Mouse (Mus musculus) embryo, embryonic 10 days (tissue): ENCODE measurements around the gene Dbx1.

Source experiments
- DNase-seq: peaks from one replicate; pipeline ENCODE4 v3.0.0-alpha.2; 2015; ENCODE audit warnings: low spot score

Gene Dbx1

DNA sequence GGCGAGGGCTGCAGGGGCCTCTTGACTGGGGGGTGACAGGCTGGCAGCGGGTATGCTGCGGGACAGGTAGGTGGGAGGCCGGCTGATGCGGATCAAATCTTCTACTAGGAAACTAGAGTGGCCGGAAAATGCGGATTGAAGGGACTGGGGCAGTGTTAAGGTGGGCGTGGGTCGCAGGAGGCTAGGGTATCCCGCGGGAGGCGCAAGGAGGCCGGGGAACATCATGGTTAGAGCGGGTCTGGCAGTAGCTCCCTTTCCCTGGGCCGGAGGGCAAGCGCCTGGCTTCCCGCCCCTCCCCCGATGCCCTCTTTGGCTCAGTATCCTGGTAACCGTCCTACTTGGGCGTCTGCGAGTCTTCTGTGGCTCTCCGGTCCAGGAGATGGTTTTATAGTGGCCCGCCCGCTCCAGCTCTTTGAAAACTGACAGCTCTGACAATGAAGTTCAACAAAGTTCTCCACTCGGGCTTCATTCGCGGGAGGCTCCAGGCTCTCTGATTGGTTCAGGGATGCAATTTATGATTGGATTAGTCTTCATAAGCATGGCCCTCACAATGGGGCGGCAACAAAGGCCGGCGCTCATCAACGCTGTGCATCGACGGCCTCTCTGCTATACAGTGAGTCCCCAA lies at the start of gene Dbx1:
Gene Dbx1, minus strand, starts transcription at position 359 of the 625 bp plus-strand sequence.
- peak; percentile 51 for DNase-seq

DNA sequence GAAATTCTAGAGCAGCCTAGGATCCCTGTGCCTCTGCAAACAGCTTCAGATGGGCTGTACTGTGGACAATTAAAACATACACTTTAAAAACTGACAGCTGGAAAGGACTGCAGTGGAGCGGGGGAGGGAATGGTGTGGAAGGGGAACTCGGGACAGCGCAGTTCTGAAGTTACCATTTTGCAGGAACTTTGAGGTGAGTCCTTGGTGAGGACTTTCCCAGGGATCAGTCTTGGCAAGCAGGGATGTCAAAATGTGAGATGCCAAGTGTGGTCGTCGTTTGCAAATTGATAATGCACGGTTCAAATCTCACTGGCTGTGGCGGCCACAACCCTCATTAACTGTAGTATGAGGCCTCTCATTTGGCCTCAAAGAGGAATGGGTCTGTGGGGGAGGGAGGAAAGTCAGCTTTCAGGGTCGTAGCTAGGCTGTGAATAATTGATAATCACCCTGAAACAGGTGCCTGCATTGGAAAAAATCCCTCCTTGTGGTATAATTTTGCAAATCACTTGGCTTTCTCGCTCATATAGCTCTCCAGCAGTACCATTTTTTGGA lies 42.3 kb upstream of the Dbx1 start:
- DNase-seq: no peak

DNA sequence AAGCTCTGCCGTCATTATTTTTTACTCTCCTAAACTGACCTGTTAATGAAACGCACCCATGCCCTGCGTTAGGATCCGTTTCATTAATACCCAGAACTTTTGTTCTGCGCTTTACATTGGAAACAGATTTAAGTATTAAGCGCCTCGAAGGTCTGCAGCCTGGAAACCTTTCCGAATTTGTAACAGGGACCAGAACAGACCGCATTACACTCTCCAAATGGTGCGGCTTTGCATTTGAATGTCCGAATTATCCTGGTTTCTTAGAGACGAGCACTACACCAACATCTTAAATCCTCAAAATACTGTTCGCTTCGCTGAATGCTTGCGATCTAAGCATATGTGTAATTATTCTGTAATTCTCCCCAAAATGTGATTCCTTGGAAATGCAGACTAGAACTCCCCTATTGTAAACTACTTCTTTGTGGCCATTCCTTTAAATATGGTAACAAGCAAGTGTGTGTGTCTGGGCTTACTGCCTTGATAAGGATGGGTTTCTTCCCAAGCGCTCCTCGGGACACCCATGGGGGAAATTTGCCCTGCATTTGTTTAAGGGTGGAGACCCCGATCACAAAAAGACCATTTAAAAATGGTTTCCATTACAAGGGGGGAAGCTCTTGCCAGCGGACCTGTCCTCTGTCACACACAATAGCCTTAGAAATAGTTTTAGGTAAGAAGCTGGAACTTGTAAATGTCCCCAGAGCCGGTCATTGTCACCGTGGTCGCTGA lies 41.6 kb upstream of the Dbx1 start:
- peak; percentile 33 for DNase-seq

DNA sequence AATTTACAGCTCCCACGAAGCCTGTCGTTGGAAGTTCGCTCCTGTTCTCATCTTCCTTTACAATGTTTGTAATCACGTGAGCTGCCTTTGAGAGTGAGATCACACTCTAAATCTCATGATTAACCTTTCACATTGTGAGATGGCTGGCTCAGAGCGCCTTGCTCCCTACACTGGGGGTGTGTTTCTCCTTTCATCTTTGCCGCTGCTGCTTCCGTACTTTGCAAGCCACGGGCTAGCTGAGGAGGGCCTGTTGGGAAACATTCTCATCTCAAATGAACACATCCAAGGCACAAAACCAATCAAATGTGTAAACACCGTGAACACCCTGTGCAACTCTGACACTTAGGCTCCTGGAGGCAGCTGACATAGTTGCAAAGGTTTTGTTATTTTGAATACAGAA lies 40.5 kb upstream of the Dbx1 start:
- DNase-seq: peak; percentile 78

DNA sequence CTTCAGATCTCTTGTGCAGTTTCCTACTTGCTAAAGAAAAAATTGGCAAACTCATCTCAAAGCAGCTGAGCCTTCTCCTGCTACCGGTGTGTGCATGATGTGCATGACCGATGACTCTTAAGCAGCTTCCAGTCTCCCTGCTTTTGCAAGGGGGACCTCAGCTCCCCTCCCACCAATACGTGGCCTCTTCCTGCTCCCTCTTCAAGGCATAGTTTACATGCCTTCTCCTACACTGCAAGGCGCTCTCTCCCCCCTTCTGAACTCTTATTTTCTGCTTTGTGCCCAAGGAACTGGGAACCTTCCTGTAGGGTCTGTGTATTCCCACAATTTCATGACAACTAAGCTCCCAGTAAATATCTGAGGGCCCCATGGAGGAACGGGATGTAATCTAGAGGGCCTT lies 40.0 kb upstream of the Dbx1 start:
- DNase-seq: no peak

DNA sequence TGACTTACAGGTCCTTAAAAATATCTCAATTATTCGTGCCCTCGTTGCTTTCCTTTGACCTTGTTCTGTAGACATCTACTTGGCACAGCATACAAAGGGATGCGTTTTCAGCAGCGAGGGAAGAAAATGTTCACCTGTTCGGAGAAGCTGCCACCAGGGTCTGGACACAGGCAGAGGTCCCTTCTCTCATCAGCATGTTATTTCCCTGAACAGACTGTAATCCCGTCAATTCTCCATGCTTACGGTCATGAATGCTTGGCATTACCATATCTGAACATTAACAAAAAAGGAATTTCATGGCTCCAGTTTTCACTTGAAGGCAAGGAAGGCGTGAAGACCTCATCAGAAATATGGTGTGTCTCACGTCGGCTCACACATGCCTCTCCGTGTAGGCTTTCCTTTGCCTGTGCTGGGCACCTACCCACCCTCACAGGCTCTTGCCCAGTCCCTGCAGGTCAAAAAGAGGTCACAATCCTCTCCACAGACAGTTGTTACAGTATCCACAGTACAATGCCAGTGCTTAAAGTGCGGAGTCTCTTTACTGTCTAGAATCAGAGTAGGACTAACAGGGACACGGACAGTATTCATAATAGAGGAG lies 31.7 kb upstream of the Dbx1 start:
- DNase-seq: no peak

DNA sequence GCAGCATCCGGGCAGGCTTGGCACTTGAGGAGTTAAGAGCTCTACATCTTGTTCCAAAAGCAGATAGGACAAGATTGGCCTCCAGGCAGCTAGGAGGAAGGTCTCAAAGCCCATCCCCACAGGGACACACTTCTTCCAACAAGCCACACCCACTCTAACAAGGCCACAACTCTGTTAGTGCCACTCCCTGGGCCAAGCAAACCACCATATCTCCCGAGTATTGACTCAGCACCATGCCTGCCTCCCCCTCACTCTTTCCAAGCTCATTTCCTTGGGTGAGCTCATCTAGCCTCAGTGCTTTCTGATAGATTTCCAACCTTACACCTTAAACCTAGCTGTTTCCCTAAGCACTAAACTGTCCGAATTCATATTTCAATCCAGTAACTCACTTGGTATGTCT lies 26.9 kb upstream of the Dbx1 start:
- DNase-seq: no peak

DNA sequence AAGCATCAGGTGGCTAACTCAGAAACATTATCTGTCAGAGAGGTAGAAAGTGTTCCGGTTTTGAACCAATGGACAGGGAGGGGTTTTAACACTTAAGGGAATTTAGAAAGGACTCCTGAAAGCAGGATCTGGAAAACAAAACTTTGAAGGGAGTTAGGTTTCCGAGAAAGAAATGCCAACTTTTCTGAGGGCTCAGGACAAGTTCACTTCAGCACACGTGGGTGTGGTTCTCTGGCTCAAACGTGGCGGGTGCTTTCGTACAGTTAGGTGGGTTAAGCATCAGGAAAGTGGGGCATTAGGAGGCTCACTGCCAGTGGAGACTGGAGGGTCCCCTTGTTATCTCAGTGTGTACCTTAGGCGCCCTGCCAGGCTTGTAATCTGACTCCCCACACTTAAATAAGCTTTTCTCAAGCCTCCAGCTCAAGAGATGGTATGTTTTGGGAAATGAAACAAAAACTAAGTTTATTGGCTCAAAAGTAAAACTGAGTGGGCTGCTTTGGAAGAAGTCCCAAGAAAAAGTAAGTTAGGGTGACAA lies 25.9 kb upstream of the Dbx1 start:
- no peak for DNase-seq

DNA sequence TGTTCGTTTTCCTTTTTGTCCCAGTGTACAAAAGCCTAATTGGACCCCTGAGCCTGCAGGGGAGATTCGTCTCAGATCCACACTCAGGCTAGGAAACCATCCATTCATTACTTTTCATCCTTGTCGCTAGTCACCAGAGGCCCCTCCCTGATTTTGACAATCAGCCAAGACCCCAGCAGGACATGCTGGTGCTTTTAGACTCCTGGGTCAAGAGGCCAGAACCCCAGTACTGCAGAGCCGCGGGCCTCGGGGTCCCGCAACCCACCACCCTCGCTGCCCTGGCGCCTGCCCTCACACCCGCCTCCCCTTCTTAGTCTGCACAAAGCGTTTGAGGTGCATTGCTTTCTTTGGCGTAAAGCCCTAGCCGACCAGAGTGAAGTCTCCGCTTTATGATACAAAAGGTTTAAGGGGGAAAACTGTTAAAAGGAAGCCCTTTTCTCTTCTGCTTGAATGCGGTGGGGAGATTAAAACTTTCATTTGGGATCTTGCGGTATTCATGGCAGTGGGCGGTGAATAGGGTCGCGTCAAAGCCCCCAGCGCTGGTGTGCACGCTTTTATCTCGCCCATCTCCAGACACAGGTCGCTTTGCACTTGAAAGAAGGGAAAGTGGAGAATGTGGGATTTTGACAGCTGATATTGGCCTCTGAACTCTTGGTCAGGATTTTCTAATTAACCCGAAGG lies 25.3 kb upstream of the Dbx1 start:
- peak; percentile 46 for DNase-seq

DNA sequence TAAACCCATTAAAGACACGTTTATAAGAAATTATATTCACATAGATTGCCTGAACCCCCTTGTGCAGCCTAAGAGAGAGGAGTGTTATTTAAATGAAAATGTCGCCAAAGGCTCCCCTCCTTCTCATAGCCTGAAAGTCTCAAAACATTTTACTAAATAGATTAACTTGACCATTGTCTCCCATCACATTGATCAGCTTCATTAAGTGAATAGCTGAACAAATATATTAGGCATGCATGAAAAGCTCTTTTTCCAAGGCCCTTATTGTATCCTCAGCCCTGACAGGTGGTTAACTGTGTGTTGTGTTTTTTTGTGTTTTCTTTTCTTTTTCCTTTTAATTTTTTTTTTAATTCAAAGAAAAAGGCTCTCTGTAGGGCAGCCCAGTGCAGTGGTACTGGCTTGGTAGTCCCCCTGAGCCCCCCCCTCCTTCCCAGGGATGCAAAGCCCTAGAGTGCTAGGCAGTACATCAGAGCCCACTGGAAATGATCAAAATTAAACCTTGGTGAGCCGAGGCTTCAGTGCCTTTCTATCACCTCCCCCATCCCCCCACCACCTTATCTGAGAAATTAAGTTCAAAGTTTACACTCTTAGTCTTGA lies 4.2 kb upstream of the Dbx1 start:
- no peak for DNase-seq

DNA sequence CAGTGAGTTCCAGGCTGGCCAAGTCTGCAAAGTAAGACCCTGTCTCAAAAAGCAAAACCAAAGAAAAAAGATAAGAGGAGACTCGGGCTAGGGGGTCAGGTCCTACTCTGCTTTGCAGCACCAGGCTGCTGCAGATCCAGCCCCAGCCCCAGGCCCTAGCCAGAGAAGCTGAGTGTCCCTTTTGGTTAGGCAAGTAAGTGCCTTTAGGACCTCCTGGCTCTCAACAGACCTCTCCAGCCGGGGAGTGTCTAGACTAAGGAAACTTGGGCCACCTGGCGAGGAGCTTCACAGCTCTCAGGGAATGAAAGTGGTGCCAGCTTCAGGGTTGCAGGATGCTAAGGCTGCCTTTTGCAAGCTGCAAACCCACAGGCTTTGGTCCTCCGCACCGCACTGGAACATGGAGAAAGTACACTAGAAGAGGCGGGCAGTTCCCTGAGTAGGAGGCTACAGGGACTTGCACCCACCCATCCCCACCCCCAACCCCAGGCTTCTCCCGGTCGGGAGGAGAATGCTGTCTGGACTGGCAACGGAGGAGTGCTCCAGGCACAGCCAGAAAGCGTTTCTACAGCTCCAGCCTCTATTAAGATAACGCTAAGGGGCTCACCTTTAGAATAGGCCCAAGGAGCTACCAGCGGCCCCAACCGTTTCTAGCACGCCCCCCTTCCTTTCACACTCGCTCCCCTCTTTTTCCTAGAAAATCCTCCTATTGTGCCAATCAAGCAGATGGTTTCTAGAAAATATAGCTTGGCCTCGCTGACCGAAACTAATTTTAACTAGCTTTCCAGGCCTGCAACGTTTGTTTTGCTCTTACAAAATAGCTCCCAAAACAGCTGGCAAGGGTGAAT lies 3.4 kb upstream of the Dbx1 start:
- peak; percentile 38 for DNase-seq

DNA sequence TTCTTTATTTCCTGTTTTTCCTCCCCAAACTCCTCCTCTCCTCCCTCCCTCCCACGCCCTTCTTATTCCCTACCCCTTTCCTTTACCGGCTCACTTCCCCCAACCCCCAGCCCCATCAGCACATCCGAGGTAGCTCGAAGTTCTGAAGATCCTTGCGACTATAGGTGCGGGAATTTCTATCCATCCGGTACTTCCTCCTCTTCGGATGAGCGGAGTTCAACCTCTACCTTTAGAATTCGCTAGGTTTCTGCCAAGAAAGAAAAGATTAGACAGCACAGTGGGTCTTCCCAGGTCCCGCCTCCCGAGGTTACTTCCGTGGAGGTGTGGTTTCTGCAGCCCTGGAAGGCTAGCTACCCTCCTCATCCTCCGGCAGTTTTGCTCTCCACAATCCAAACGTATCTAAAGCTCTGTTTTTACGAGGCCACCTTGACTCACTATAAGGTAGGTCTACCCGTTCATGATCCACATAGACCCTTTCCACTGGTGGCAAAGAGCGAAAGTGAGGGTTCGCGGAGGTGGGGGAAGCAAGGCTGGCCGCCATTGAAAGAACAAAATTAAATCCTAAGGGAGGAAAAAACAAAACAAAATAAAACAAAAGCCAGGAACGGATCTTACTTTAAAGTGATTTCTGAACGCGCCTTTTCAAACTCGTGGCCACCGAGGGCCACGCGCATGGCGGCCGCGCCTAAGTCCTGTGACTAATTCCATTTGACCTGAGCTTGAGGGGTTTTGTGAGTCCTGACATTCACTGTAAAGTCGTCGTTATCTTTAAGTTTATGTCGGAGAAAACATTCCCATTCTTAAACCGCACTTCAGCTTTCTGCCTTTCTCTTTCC lies 2.5 kb upstream of the Dbx1 start:
- no peak for DNase-seq

DNA sequence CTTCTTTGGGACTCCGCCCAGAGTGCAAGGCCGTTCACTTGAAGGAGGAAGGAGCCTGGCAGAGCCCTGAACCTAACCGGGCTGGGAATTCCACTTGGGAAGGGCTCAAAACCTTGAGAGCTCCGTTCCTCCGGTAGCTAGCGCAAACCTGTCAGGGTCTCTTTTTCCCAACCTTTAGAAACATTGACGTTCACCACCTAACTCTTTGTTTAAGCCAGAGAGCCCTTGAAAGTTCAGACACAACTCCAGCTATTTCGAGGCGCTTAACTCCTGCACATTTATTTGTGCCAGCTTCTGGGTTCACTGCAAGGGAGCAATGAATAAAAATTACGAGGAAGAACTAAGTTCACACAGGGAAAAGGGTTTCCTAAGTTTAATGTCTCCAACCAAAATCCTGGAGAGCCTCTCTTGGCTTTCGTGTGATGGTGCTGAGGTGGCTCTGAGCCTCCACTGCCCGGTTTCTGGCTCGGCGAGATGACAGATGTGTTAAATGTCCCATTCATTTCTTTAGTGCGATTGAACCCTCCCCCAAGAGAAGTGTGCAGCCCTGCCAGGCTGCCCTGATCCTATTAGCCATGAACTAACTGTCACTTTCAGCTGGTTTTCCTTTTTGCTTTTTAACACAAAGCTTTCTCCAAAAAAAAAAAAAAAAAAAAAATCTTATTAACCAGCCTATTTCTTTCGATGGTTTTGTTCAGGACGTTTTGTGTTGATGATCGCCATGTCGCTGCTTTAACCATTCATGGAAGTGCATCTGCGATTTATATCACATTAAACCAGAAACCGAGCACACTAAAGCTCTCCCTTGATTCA lies 1.4 kb upstream of the Dbx1 start:
- DNase-seq: peak; percentile 47

DNA sequence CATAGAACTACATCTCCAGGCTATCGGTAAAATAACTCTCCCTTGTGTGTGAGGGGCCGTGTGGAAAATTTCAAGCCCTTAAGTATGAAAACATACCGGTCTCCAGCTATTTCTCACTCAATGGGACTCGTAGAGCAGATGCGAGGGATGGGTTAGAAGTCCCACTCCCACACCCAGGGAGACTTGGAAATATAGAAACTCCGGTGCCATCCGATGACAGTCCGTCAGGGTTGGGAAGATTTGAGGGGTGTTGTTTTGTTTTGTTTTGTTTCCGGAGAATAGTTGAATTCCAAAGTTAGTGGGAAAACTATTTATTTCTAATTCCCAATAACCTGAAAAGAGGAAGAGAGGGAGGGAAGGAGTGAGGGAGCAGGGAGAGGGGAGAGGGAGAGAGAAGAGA lies 632 bp upstream of the Dbx1 start:
- DNase-seq: no peak

DNA sequence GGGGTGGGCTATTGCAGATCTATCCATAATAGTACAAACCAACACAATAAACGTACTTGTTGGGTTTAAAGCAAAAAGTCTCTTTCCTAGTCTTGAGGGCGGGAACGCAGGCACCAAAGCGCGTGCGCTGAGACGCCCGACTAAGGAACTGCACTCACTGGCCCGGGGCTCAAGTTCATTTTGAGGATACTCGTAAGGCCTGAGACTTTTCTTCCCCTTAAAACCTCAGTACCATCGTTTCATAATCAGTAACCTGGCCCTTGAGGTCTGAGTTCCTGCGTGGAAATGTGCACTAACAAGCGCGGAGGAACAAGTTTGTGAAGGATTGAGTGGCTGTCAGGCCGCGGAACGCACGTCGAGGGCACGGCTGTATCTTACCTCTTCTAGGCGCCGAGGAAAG lies 678 bp downstream of the Dbx1 start:
- peak; percentile 44 for DNase-seq

DNA sequence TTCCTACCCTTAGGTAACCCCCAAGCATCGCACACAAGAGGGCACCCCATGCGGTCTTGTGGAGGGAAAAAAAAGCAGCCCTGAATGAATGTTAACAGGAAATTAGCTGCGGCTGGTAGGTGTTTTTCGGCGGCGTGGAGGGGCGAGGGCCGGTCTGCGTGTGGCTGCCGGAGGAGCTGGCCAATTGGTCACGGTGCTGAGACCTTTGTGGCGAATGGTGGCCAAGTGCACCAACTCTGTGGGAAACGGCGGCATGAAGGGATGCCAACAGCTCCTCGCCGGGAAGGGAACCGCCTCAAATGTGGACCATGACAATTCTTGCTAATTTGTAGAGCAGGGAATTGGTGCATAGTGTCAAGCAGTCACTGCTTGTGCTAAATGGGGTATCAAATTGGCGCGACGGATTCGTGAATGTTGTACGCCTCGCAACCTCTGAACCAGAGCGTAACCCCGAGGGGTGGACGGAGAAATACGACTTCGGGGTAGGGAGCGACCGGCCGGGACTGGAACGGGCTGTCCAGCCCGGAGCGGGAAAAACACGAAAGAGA lies 1.5 kb downstream of the Dbx1 start:
- DNase-seq: peak; percentile 79

DNA sequence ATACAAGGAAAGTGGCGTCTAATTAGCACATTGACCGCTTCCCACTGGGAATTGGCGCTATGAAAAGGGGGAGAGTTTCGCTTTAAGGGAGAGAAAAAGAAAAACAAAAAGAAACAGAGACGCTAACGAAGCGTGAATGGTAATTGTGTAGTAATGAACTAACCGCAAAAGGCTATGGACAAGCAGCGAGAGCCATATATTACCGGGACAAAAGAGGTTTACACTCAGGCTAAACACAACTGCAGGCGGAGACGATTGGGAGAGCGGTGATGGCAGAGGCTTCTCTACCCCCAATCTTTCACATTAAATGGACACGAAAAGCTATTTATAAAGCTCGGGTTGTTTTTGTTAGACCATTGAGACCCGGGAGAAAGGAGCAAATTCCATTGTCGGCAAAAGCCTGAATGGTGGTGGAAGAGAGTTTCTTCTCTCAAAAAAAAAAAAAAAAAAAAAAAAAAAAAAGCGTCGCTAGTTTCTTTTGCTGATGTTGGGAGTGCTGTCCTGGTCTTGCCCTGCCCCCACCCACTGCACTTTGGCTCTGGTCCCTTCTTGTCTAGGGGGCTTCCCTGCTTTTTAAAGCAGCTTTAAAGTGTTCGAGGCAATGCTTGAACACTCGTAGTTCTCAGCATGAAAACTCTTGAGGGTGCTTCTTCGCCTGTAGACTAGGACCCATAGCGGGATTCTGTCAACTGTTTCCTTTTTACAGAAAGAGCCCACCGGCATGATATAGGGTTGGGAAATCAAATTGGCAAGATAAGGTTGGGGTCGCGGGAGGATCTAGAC lies 2.2 kb downstream of the Dbx1 start:
- peak; percentile 69 for DNase-seq

DNA sequence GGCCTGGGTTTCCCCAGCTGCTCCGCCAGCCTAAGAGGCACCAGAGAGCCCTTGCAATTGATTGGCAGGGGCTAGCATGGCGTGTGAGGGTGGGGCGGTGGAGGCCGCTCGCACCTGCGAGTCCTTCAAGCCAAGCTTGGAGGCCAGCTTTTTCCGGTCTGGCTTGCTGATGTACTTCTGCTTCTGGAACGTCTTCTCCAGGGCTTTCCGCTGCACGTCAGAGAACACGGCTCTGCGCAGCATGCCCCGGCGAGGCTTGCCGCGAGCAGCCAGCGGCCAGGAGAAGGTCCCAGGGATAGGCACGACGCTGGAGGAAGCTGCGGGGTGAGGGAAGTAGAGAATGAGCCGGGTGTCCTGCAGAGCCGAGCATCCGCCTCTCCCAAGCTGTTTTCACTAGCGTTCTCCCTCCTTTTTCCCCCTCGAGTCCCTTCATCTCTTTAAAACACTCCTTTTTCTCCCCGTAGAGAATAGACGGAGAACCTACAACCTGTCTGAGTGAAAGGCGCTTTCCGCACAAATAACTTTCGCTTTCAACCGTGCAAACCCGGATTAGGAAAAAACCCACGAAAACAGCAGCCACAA lies 3.2 kb downstream of the Dbx1 start:
- DNase-seq: peak; percentile 57
